Mouse (Mus musculus): ENCODE data around the gene Anks6.

Gene Anks6

GRCm38 (mm10) chr4:46988824-46989223, 68.4 kb downstream of the Anks6 start:
- no peak for DNase-seq

- no peak for DNase-seq
Observed at GRCm38 (mm10) chr4:46988257-46988656, 69.0 kb downstream of the Anks6 start.

DNA sequence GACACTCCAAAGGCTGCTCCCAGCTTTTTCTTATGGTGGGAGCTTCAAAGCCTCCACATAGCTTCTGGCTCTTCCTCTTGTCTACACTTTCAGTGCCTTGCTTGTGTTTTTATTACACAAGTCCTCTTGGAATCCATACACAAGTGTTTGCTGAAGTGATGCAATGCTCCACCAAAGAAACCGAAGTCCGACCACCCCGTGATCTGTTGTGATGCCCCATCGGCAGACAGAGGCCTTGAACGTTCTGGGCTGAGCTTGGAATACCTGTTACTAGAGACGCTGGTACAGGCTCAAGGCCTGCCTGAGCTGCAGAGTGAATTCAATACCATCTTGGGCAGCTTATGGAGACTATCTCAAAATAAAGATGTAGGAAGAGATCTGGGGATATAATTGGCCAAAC, 69.4 kb downstream of the Anks6 start:
- no peak for DNase-seq

DNA sequence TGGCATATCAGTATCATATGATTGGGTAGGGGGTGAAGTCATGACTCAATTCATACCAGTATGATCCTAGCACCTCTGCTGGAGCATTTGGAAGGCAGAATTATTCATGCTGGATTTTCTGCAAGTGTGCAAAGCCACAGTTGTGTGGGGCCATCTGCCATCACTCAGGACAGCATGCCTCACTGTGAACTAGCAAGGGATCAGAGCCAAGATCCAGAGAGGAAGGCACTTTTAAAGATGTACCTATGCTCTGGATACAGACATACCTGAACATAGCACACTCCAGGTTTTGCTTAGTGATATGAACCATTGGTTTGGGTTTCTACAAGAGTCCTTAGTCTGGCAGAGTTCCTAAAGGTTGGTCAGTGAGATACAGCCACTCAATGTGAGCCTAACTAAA, 71.2 kb downstream of the Anks6 start:
- no peak for DNase-seq

DNA sequence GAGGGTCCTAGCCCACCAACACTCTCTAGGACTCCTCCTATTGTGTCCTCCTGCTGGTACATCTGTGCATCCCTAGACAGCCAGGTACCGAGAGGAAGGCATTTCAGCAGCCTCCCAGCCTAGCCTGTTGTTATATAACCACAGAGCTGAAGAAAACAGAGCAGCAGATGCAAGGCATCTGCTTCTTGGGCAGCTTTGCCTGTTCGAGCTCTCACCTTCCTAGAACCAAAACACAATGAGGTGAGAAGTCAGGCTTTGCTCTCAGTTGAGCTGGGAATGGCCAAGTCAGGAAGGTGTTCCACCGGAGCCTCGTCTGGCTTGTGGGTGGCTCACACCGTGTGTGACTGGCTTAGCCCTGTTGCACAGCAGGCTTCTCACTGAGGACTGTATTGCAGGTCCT, 74.3 kb downstream of the Anks6 start:
- DNase-seq, result no peak

DNA sequence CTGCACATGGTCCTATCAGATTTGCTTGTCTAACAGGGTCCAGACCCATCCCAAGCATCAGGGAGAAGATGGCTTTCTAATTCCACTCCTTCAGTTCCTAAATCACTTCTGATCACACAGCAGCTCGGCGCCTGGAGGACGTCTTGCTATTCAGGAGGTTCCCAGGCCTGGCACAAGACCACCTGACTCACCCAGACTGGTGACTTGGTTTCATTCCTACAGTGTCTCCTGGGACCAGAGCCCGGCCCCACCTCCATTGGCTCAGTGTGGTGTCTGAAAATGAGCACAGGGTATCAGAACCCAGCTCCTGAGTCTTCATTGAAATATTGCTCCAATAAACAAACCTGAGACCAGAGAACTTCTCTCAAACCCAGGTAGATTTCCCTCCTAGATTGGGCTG, 75.1 kb downstream of the Anks6 start:
- DNase-seq, result no peak

DNA sequence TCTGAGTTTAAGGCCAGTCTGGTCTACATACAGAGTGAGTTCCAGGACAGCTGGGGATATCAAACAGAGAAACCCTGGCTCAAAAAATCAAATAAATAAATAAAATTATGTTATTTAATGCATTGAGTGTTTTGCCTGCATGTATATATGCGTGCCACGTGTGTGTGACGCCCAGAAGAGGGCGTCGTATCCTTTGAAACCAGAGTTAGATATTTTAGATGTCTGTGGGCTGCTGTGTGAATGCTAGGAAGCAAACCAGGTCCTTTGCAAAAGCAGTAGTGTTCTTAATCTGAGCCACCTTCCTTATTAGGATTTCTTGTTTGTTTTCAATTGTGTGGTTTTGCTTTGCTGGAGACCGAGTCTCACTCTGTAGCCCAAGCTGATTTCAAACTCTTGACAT, 78.9 kb downstream of the Anks6 start:
- no peak for DNase-seq

DNA sequence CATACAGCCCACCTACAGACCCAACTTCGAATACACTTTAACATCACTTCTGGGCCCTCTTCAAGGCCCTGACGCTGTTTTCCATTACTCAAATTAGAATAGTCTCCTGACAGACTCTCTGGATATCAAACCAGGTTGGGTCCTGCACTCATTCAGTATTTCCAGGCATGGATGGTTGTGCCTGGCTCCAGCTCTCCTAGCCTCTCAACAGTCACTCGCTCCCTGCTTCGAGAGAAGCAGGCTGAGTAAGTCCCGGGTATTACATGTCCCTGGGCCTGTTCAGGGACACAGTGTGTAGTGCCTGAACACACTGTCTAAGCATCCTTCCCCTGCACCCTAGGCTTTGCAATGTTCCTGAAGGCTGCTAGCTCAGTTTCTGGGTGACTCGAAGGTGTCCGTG, 80.1 kb downstream of the Anks6 start:
- no peak for DNase-seq

GRCm38 (mm10) chr4:46976671-46977071, 80.6 kb downstream of the Anks6 start:
- DNase-seq, result no peak

DNA sequence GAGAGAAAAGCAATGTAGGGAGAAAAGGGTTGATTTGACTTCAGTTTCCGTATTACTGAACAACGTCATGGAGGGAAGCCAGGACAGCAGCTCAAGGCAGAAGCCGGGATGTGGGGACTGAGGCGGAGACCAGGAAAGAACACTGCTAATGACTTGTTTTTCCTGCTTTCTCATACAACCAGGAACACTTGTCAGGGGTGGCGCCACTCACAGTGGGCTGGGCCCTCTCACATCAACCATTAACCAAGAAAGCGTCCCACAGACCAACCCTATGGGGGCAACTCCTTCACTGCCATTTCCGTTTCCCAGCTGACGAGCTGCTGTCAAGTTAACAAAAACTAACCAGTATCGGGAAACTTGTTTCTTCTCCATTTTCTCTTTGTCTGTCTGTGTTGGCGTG, 83.9 kb downstream of the Anks6 start:
- DNase-seq, result no peak

- DNase-seq, result no peak
Observed at GRCm38 (mm10) chr4:46967981-46968380, 89.2 kb downstream of the Anks6 start.

GRCm38 (mm10) chr4:46966551-46966950, 90.7 kb downstream of the Anks6 start:
- DNase-seq, result no peak
